Mouse (Mus musculus) ovary, adult 2 months (tissue): Measurements from ENCODE around the gene Zdhhc8. TPM values are rescaled to one million over a fixed set of nuclear protein-coding genes. Genes with fewer than 3 reads are reported as not detected.

ENCODE experiments used
- polyA plus RNA-seq: library from polyadenylated mRNA; depleted of rRNA; stranded (reverse); fragments of >200 nt; gene quantifications from 2 replicates; pipeline ENCODE4 v1.2.3, GENCODE M21; 2012; rRNA removed

Zdhhc8 gene
- polyA plus RNA-seq, result 210 and 213 TPM in 2 replicates

GRCm38 (mm10) chr16:18234671-18235388 is at the start of gene Zdhhc8:
Gene Zdhhc8 (minus strand): TSS chr16:18235136.

DNA sequence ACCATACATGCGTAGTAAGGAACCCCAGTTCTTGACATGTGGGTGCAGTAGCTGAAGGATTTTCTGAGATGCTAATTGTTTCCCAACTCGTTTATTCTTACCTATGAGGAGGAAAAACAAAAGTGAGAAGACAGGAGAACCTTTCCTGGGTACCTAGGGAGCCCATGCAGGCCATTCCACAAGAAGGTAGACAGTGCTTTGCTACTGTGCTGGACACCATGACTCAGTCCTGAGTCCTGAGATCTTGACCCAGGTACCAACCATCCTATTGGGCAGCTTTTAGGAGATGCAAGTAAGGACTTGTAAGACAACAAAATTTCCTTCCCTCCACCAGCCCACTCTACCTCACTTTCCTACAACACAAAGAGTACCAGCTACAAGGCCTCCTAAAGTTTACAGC is 23.3 kb upstream of the Zdhhc8 start, which contains the start of gene Gm49776:
Gm49776 (minus strand) TSS at position 101 of the 400 bp plus-strand sequence.

DNA sequence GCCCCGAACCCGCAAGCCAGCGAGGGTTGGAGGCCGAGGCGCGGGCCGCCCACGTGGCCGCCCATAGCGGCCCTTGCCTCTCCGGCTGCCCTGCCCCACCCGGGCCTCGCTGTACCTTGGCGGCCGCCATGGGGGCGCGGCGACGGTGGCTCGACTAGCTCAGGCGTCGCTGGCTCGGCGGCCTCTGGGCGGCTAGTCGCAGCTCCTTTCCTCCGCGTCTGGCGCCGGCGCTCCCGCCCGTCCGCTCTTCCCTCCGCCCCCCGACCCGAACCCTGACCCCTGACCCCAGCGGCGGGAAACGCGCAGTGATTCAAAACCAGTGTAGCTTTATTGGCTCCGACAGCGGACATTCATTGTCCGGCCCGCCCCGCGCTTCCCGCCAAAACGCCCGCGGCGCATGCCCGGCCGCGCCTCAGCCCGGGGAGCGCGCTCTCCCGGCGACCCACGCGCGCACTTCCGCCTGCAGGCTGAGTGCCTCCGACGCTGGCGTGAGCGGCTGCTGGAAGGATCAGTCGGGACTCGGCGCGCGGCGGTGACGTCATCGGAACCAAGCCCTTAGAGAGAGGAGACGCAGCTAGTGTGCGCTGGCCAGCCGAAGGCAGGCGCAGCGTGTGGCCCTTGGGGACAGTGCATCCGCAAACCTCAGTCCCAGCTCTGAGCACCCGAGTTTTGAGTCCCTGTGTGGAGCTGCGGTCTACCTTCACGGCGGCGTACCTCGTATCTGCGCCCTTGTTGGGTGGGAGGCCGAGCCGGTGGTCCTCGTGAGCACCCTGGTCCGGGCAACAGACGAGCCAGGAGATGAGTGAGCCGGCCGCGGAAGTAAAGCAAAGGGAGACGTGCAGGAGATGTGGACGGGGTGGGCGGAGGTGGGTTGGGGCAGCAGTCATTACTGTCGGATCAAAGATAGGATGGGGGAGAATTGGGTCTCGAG is 13.8 kb upstream of the Zdhhc8 start, which contains the start of the genes Trmt2a and Ranbp1:
Trmt2a (plus strand) TSS at position 247 of the 931 bp plus-strand sequence.
Ranbp1 (minus strand) TSS at position 300 of the 931 bp plus-strand sequence.

GRCm38 (mm10) chr16:18217579-18217978 is 17.4 kb downstream of the Zdhhc8 start, which contains the start of gene Ccdc188:
Gene Ccdc188 (plus strand): TSS chr16:18217879.

Other genes starting within 250 kb of the Zdhhc8 start
- 118 and 150 TPM in 2 replicates for gene Dgcr6, start 182.3 kb downstream of the Zdhhc8 start, polyA plus RNA-seq
- gene Prodh, start 144.9 kb downstream of the Zdhhc8 start, polyA plus RNA-seq, result 32.9 and 50.5 TPM in 2 replicates
- gene Rtn4r, start 107.5 kb downstream of the Zdhhc8 start, polyA plus RNA-seq, result 8.3 and 8.8 TPM in 2 replicates
- gene Ccdc188, start 17.3 kb downstream of the Zdhhc8 start, polyA plus RNA-seq, result not detected in 2 replicates
- 51.5 and 61.1 TPM in 2 replicates for gene Trmt2a, start 13.5 kb upstream of the Zdhhc8 start, polyA plus RNA-seq
- gene Ranbp1, start 13.6 kb upstream of the Zdhhc8 start, polyA plus RNA-seq, result 91.9 and 212 TPM in 2 replicates
- not detected in 2 replicates for gene Gm49776, start 23.2 kb upstream of the Zdhhc8 start, polyA plus RNA-seq
- 34.4 and 36.1 TPM in 2 replicates for gene Dgcr8, start 54.1 kb upstream of the Zdhhc8 start, polyA plus RNA-seq
- gene Tango2, start 113.0 kb upstream of the Zdhhc8 start, polyA plus RNA-seq, result 32.7 and 39.2 TPM in 2 replicates
- gene Arvcf, start 113.0 kb upstream of the Zdhhc8 start, polyA plus RNA-seq, result 51.0 and 55.5 TPM in 2 replicates
- 24.0 and 26.5 TPM in 2 replicates for gene Txnrd2, start 191.2 kb upstream of the Zdhhc8 start, polyA plus RNA-seq
- 211 and 223 TPM in 2 replicates for gene Comt, start 191.7 kb upstream of the Zdhhc8 start, polyA plus RNA-seq